Comparison of ENCODE assay signal across 19 mouse cellular contexts in genomic region chr4:97620409-97620808, GRCm38 (mm10).
DNase-seq lines count a peak whose midpoint lies in the region; ATAC-seq and TF ChIP-seq lines count a peak whose summit lies in the region.
"Had no signal": no experiment of that assay in that cellular context is flagged by ENCODE, and none has a peak within 500 bp of the region (broad histone marks: within the 10 kb centered on the region; RNA-seq: fewer than 3 reads in every experiment).

No protein-coding gene starts in this region.

- no peak overlapping the region for H3K27ac ChIP-seq in gastrocnemius, adult 2 months
- H3K27ac ChIP-seq in hindbrain, embryonic 15.5 days (replicated peaks) = no peak overlapping the region
- H3K27ac ChIP-seq in hindbrain, embryonic 10.5 days = no peak overlapping the region
- H3K27ac ChIP-seq in liver, postnatal 0 days (ENCODE audit: low read depth) = no peak overlapping the region
- H3K27ac ChIP-seq: embryonic facial prominence, embryonic 12.5 days; forebrain, embryonic 15.5 days; heart, embryonic 13.5 days; hindbrain, embryonic 13.5 days; intestine, embryonic 15.5 days; kidney, embryonic 15.5 days had no signal

- no peak for TF ChIP-seq EP300 in liver, postnatal 0 days (IDR thresholded peaks at IDR 0.05; ENCODE audit: low read depth)

- no peaks in the 10 kb centered on the region for H3K27me3 ChIP-seq in hindbrain, embryonic 15.5 days
- no peaks in the 10 kb centered on the region for H3K27me3 ChIP-seq in hindbrain, embryonic 10.5 days (ENCODE audit: insufficient read depth, poor library complexity, severe bottlenecking)
- H3K27me3 ChIP-seq in liver, postnatal 0 days (ENCODE audit: insufficient read depth, low read length) = no peaks in the 10 kb centered on the region
- H3K27me3 ChIP-seq: embryonic facial prominence, embryonic 12.5 days; forebrain, embryonic 15.5 days; heart, embryonic 13.5 days; hindbrain, embryonic 13.5 days; intestine, embryonic 15.5 days; kidney, embryonic 15.5 days had no signal

- H3K9ac ChIP-seq in hindbrain, embryonic 15.5 days = no peak overlapping the region
- H3K9ac ChIP-seq in liver, postnatal 0 days (replicated peaks) = no peak overlapping the region
- H3K9ac ChIP-seq: embryonic facial prominence, embryonic 12.5 days; forebrain, embryonic 15.5 days; heart, embryonic 13.5 days; hindbrain, embryonic 13.5 days; intestine, embryonic 15.5 days; kidney, embryonic 15.5 days had no signal

- no peak for TF ChIP-seq CTCF in gastrocnemius, adult 2 months (IDR thresholded peaks at IDR 0.05)
- TF ChIP-seq CTCF in liver, postnatal 0 days (IDR thresholded peaks at IDR 0.05; ENCODE audit: low read depth) = no peak

- DNase-seq in gastrocnemius, adult 2 months = peak; percentile 44
- DNase-seq in gastrocnemius, postnatal 4 days (ENCODE audit: low spot score in 2 of 2) = no peak
- no peak for DNase-seq in hindbrain, embryonic 10.5 days (ENCODE audit: low spot score)
- DNase-seq in layer of hippocampus, adult 9-11 months = peak; percentile 10
- DNase-seq in layer of hippocampus, adult 8-10 months (ENCODE audit: low spot score in 2 of 2) = no peak
- no peak for DNase-seq in liver, postnatal 0 days
- DNase-seq: adrenal gland, adult 8-10 months; adrenal gland, postnatal 36 days; cerebellum, adult 9-11 months; heart, adult 11 months; heart, postnatal 36 days; kidney, adult 2 months had no signal

- H3K4me2 ChIP-seq in hindbrain, embryonic 15.5 days = no peak overlapping the region
- H3K4me2 ChIP-seq in liver, postnatal 0 days (ENCODE audit: low read depth, low read length) = no peak overlapping the region
- H3K4me2 ChIP-seq: embryonic facial prominence, embryonic 12.5 days; forebrain, embryonic 15.5 days; heart, embryonic 13.5 days; hindbrain, embryonic 13.5 days; intestine, embryonic 15.5 days; kidney, embryonic 15.5 days had no signal

- no peaks in the 10 kb centered on the region for H3K9me3 ChIP-seq in hindbrain, embryonic 15.5 days
- no peaks in the 10 kb centered on the region for H3K9me3 ChIP-seq in hindbrain, embryonic 10.5 days
- H3K9me3 ChIP-seq in liver, postnatal 0 days (ENCODE audit: low read length) = no peaks in the 10 kb centered on the region
- H3K9me3 ChIP-seq: embryonic facial prominence, embryonic 12.5 days; forebrain, embryonic 15.5 days; heart, embryonic 13.5 days; hindbrain, embryonic 13.5 days; intestine, embryonic 15.5 days; kidney, embryonic 15.5 days had no signal

- peak; percentile 42; the same call in 1 of the 2 replicates for ATAC-seq in hindbrain, embryonic 15.5 days (ENCODE audit: low FRiP score, low read depth)
- no peak for ATAC-seq in liver, postnatal 0 days
- ATAC-seq: forebrain, embryonic 15.5 days; intestine, embryonic 15.5 days had no signal

- H3K4me1 ChIP-seq in hindbrain, embryonic 15.5 days (replicated peaks) = peaks cover 12% of the 10 kb centered on the region
- H3K4me1 ChIP-seq in hindbrain, embryonic 10.5 days (replicated peaks) = peaks cover 10% of the 10 kb centered on the region
- H3K4me1 ChIP-seq in liver, postnatal 0 days (ENCODE audit: insufficient read depth) = no peaks in the 10 kb centered on the region
- H3K4me1 ChIP-seq: intestine, embryonic 15.5 days had no signal

- intact Hi-C loops in gastrocnemius, adult 2 months (cut with DNase I) = no loop called here

- no peak overlapping the region for H3K4me3 ChIP-seq in gastrocnemius, adult 2 months
- H3K4me3 ChIP-seq in hindbrain, embryonic 15.5 days = no peak overlapping the region
- no peak overlapping the region for H3K4me3 ChIP-seq in hindbrain, embryonic 10.5 days
- no peak overlapping the region for H3K4me3 ChIP-seq in liver, postnatal 0 days (ENCODE audit: low read depth, low read length)
- H3K4me3 ChIP-seq: embryonic facial prominence, embryonic 12.5 days; forebrain, embryonic 15.5 days; heart, embryonic 13.5 days; hindbrain, embryonic 13.5 days; intestine, embryonic 15.5 days; kidney, embryonic 15.5 days had no signal

- WGBS in hindbrain, embryonic 15.5 days = 57% methylated on average over 1 of the region's 1 CpGs
- WGBS in hindbrain, embryonic 10.5 days = 85% methylated on average over 1 of the region's 1 CpGs
- WGBS in liver, postnatal 0 days (ENCODE audit: insufficient replicate concordance) = 80% methylated on average over 1 of the region's 1 CpGs

- H3K36me3 ChIP-seq in hindbrain, embryonic 15.5 days = no peaks in the 10 kb centered on the region
- H3K36me3 ChIP-seq in hindbrain, embryonic 10.5 days = no peaks in the 10 kb centered on the region
- no peaks in the 10 kb centered on the region for H3K36me3 ChIP-seq in liver, postnatal 0 days (replicated peaks; ENCODE audit: insufficient read depth, low read length)
- H3K36me3 ChIP-seq: embryonic facial prominence, embryonic 12.5 days; forebrain, embryonic 15.5 days; heart, embryonic 13.5 days; hindbrain, embryonic 13.5 days; intestine, embryonic 15.5 days; kidney, embryonic 15.5 days had no signal

Comparison
In these comparisons a context has a peak if more than half of its experiments do, and no peak if none do; other contexts are left out.
1. DNase-seq: peak in gastrocnemius, adult 2 months (single experiment) and layer of hippocampus, adult 9-11 months (single experiment); none in gastrocnemius, postnatal 4 days (0 of 2), hindbrain, embryonic 10.5 days (single experiment), layer of hippocampus, adult 8-10 months (0 of 2) and liver, postnatal 0 days (single experiment).